ENCODE assay signal across 15 mouse cellular contexts in the genomic region with DNA sequence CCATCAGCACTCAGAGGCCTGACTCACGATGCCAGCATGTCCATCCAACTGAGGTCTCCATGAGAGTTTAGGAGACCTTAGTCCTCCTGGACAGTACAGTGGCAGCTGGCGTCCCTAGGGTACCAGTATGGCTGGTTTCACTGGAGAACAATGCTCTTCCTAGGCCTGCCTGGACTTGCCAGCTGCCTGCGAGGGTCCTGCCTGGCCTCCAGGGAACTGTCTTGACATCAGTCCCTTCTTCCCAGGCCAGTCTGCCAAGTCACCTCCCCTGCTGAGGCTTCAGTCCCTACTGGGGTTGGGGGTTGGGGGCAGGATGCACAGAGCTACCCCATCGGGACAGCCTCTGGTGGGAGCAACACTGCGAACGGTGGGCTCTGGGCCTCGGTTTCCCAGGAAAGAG. TPM values are rescaled to one million over a fixed set of nuclear protein-coding genes. Genes with fewer than 3 reads are reported as not detected.
"Had no signal": no experiment of that assay in that cellular context is flagged by ENCODE, and none has a peak within 500 bp of the region (broad histone marks: within the 10 kb centered on the region; RNA-seq: fewer than 3 reads in every experiment).

No protein-coding gene starts in this region.

- H3K27ac ChIP-seq: layer of hippocampus, adult 2 months; limb, embryonic 12.5 days; liver, embryonic 13.5 days; lung, embryonic 15.5 days; macrophage; midbrain, embryonic 12.5 days; stomach, postnatal 0 days had no signal

- H3K4me3 ChIP-seq: kidney, embryonic 15.5 days; layer of hippocampus, adult 2 months; limb, embryonic 12.5 days; liver, embryonic 13.5 days; lung, embryonic 15.5 days; megakaryocyte, embryonic 14.5 days; midbrain, embryonic 12.5 days had no signal

- H3K36me3 ChIP-seq: kidney, embryonic 15.5 days; limb, embryonic 12.5 days; liver, embryonic 13.5 days; lung, embryonic 15.5 days; midbrain, embryonic 12.5 days had no signal

- DNase-seq: kidney, adult 2 months; kidney, postnatal 4 days; liver; liver, embryonic 13.5 days; liver, postnatal 0 days; lung, postnatal 14 days; right cerebral cortex, postnatal 14 days had no signal

- H3K4me2 ChIP-seq: kidney, embryonic 15.5 days; limb, embryonic 12.5 days; liver, embryonic 13.5 days; lung, embryonic 15.5 days; midbrain, embryonic 12.5 days had no signal

- H3K9ac ChIP-seq: kidney, embryonic 15.5 days; limb, embryonic 12.5 days; liver, embryonic 13.5 days; liver, postnatal 0 days; lung, embryonic 15.5 days; midbrain, embryonic 12.5 days had no signal

- ATAC-seq: liver, postnatal 0 days had no signal

- H3K9me3 ChIP-seq: kidney, embryonic 15.5 days; limb, embryonic 12.5 days; liver, embryonic 13.5 days; lung, embryonic 15.5 days; megakaryocyte, embryonic 14.5 days; midbrain, embryonic 12.5 days had no signal

- H3K27me3 ChIP-seq: kidney, embryonic 15.5 days; limb, embryonic 12.5 days; lung, embryonic 15.5 days; midbrain, embryonic 12.5 days had no signal

RNA-seq across cellular contexts. Expression of gene 1700001O22Rik, which starts 11.4 kb away (rescaled TPM):
- polyA plus RNA-seq: liver, postnatal 0 days; macrophage had no signal

RNA-seq across cellular contexts. Expression of gene Prrx2, which starts 42.7 kb away (rescaled TPM):
- polyA plus RNA-seq: macrophage had no signal
